Mouse (Mus musculus) retina, postnatal 7 days (tissue): ENCODE measurements at regions not wholly inside any gene's neighbourhood (a gene's known extent, or its start where the extent isn't known, plus 50 kb on each side); places are given as distances from the start of the nearest gene placed in this dataset.
"Not testable (repeated sequence)": the region's sequence is repeated elsewhere in the genome, so short reads cannot be mapped to it uniquely, and the experiment has no call there.

Experiments used
- DNase-seq: peaks from one replicate; pipeline ENCODE4 v3.0.0-alpha.2; 2012; ENCODE audit warnings: low read depth, low spot score

DNA sequence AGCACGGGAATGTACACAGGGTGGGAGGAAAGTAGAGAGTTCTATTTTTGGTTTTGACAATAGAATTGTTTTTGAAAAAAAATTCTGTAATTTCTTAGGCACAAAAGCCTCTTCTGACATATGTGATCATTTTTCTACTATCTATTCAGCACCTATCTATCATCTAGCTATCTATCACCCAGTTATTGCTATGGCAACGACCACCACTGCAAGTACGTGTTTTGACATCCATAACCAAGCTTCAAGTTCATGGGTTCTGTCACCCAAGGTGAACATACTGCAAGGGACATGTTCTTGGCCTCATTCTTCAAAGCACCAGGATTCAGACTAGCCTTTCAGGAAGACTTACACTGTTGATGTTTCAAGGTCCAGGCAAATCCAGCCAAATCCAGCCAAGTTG lies 238.4 kb upstream of the Rarb start:
- no peak for DNase-seq

DNA sequence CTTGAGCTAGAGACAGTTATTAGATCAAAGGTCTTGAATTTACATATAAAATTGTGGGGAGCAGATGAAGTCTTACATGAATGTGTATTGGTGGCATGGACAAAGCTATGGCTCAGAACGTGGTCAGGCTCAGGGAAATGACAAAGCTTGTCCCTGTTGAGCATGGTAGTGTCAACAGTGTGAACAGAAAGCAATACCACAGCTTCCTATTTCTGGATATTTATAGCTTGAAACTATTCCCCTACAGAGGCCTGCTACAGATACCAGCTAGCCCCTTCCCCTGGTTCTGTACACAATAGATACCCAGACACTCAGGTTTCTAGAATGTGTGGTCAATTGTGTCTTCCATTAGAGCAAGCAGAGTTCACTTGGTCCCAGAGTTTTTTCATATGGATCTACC lies 236.8 kb upstream of the Rarb start:
- DNase-seq, result no peak

DNA sequence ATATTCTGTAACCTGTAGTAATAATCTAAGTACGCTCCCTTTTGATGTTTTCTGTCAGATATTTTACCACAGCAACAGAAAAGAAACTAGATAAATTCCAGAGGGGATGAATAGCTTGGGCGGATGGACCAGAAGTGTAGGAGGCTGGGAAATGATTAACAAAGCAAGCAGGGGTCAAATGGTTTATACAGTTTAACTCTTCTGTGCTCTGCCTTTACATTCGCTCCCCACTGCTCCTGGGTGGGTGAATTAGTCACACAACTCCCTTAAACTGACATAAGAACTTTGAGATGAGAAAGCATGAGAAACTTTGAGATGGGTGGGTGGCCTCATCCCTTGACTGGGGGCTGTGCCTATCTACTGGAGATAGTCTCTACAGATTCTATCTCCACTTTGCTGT lies 235.4 kb upstream of the Rarb start:
- no peak for DNase-seq

DNA sequence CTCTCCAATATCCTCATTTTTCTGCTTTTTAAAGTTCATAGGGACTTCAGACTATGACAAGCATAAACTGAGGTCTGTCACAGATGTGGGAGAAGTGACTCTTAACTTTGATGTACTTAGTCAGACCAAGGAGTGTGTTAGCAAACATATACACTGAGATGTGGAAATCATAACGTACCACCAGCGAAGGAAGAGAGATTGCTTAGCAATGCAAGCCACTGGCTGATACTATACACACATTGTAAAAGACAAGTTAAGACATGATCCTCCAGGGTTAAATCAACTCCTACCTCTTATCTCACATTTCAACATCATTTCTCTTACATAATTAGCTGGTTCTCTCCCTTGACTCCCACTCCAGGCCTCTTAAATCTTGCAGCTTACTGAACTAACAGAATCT lies 227.9 kb upstream of the Rarb start:
- no peak for DNase-seq

DNA sequence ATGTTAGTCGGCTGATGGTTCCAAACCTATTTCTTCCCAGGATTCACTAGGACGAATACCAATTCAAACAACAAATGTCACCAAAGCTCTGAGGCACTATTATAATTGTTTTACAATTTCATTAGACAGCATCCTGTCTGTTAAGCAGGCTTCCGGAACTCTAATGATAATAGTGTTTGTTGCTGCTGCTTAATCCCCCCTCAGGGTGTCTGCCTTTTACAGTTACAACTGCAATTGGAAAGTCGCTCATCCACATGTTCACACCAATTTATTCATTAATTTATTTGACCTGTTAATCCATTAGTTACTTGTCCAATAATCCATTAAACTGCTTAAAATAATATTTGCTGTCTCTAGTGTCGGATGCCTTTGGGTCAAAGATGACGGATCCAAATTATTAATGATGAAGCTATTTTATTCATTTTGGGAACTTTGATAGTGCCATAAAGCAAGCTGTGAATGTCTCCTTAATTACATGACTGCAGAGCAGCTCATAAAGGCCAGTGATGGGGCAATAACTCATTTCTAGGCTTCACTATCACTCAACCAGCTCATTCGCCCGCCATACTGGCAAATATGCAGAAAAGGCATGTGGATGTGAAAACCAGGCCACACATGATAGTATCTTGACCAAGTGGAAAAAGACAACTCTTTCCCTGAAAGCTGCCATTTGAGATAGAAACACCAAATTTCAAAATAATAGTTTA lies 226.6 kb upstream of the Rarb start:
- DNase-seq, result no peak

DNA sequence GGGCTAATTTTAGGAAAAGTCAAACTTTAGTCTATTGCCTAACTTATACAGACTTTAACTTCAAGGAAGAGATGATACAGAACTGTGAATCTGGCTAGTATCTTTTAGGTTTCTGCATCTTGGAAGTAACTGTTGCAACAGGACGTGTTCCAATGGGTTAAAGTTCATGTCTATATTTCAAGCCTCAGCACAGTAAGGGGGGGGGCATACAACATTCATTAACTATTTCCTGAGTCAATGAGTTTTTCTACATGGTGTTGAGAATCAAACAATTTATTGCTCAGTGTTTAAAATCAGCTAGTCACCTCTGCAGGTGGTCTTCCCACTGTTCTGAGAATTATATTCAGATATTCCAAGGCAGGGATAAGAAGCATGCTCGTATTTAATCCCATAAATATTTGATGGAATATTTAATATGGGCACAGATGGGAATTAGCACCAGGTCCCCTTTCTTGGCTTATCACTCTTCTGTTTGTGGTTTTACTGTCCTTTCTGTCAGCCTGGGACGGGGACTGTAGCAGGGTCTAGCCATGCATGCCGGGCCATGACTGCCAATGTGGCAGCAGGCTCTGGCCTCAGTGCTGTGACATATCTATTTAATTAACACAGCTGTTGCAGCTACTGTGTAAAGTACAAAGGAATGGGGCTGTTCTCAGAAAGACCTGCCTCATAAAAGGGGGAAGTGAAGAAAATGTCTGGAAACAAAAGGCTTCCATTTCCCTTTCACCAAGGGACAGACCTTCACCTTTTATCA lies 201.8 kb upstream of the Rarb start:
- DNase-seq, result no peak

DNA sequence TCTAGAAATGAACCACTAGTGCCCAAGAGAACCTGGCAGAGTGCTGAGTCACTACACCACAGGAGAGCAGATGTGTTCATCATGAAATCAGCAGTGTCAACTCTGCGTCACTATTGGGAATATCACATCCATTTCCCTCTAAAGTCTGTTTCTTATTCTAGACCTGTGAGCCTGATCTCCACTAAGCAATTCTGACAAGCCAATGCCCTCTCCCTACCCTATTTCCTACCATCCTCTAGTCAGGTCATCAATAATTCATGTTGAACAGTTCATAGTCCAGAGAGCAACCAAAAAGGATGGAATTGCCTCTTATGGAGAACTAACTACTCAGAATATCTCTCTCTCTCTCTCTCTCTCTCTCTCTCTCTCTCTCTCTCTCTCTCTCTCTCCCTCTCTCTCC lies 194.0 kb upstream of the Rarb start:
- no peak for DNase-seq

DNA sequence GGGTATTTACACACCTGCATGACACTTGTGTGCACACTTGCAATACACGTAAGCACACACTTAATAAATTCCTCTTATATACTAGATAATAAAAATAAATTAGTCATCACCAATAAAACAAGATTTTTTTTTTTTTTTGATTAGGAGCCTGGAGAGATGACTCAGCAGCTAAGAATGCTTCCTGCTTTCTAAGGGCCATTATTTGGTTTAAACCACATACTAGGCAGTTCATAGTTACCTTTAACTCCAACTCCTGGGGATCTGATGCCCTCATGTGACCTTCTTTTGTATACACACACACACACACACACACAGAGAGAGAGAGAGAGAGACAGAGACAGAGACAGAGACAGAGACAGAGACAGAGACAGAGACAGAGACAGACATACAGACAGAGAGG lies 193.2 kb upstream of the Rarb start:
- DNase-seq, result no peak

DNA sequence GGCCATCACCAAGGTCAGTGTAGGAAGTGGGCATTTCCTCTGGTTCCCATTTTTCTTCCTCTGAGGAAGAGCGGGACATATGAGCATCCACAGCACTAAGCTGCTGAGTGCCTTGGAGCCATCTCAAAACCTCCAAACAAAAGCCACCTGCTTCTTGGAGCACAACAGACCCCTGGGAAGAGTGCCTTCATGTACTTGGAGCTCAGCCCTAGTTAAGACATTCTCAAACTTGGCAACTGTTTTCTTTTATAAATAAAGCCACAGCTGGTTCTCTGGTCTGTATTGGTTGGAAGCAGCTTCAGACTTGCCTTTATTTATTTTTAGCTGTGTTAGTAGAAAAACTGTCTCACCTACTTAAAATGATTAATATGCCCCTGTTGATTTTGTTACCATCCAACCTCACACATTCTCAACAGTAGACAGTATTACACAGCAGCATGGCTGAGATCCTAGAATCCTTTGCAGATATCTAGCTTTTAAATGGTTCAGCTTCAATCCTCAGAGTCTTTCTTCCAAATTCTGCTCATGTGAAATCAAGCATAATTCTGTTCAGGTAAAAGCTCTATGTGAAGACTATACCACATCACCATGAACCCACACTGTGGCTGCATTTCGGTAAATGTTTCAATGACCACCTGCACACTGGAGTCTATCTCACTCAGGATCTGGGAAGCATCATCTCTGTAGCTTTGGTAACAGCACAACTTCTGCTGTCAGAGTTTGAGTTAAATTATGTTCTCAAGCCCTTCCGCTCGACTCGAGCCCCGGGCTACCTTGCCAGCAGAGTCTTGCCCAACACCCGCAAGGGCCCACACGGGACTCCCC lies 186.4 kb upstream of the Rarb start:
- DNase-seq, result no peak

DNA sequence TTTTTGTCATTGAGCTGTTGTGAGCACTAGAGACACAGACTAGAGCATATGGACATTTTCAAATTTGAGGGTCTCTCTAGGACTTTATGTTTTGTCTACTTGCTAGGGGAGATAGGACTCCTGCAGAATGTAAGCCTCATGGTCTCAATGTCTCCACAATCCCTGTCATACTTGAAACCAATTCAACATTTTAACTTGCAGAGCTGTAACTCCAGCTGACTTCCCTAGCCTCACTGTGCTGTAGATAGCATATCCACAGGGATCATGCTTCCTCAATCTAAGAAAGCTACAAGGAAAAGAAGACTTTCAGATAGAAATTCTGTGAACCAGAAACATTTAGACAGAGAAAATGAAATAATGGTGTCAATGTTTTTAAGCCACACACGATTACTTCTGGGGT lies 185.8 kb upstream of the Rarb start:
- no peak for DNase-seq

DNA sequence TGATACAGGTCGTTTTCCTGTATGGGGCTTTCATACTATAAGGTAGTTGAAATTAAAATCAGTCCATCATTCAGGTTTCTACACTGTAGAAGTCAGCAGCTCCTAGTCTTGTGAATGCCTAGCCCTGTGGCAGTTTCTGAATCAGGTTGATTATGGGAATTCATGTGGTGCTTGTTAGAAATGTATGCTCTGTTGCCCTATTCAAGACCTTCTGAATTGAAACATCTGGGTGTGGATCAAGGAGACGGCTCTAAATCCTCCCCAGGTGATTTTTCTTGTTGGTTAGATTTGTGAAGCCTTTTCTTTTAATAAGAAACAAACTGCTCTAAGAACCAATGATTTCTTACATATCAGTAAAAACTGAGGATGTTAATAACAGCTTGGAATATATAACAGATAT lies 177.8 kb upstream of the Rarb start:
- DNase-seq, result no peak

DNA sequence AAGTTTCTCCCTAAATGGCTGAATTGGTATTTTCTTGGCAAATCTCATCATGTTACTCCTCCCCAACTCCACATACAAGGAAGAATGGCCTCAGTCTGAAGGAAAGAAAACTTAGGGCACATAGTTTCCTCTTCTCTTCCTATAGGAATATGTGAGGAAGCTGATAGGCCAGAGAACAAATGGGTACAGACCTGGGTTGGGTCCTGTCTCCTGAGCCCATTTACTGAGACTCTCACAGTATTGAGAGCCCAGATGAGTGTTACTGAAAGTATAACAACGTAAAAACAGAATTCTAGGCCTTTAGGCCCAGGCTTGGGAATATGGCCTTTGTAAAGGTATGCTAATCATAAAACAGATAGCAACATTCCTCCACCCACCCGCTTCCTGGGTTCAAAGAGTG lies 152.0 kb upstream of the Rarb start:
- not testable (repeated sequence) for DNase-seq

DNA sequence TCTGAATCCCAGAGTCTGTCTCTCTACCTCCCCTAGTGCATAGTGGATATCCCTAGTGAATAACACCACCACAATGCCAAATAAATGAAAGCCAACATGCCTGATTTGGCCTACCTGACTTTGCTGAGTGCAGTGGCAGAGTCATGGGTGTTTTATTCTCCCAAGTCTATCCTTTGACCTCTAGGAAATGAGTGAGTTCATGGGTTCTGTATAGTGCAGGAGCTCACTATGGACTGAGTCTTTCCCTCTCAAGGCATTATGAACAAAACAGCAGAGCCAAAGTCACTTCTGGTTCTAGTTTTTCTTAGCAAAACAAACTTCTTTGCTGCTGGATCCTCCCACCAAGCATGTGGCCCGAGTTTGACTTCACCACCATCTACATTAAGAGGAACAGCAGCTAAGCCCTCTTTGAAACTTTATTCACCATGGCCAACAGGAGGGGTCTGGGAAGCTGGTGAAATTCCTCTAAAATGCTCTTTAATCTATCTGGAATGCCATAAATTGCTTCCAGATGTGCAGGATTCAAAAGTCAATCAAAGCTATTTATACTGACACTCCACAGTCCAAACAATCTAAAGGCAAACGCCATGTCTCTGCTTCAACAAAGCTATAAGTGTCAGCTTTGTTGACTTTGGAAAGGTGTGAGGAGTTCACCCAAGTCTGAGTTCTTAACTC lies 145.9 kb upstream of the Rarb start:
- DNase-seq, result no peak

DNA sequence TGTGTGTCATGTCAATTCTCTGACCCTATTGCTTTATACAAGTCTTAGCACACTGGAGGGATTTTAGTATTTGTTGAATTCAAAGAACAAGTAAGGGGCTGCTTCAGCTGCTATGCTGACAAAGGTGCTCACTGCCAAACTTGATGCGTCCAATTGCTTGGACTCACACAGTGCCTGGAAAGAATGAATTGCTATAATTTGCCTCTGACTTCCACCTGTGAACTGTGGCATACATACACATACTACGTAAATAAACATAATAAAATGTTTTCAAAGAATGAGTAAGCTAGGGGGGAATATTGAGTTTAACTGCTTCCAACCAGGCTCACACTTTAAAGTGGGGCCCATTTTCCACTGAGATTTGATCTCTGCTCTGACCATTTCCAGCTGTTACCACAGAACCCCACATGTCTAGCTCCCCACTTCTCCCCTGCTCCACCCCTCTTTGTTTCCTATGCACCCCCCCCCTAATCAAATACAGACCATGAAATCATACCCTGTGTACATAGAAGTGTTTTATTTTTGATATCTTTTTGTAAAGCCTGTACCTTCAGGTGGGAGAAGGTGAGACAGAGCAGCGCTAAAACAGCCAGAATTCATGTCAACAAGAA lies 143.4 kb upstream of the Rarb start:
- no peak for DNase-seq

DNA sequence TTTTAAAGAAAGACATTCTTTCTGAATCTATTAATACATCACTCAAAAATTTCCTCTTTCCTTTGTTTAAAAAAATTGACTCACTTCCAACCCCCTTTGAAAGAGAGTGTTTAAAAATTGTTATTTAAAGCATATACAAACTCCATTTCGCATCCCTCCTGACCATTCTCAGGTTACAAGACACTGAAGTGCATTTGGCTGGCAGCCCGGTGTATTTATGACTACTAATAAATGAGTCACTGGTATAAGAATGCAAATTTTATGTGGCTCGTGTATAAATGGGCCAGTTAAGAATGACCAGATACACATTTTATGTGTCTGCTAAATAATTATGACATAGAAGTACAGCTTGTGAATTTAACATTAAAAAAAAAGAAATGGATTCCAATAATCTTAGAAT lies 138.8 kb upstream of the Rarb start:
- DNase-seq, result no peak

DNA sequence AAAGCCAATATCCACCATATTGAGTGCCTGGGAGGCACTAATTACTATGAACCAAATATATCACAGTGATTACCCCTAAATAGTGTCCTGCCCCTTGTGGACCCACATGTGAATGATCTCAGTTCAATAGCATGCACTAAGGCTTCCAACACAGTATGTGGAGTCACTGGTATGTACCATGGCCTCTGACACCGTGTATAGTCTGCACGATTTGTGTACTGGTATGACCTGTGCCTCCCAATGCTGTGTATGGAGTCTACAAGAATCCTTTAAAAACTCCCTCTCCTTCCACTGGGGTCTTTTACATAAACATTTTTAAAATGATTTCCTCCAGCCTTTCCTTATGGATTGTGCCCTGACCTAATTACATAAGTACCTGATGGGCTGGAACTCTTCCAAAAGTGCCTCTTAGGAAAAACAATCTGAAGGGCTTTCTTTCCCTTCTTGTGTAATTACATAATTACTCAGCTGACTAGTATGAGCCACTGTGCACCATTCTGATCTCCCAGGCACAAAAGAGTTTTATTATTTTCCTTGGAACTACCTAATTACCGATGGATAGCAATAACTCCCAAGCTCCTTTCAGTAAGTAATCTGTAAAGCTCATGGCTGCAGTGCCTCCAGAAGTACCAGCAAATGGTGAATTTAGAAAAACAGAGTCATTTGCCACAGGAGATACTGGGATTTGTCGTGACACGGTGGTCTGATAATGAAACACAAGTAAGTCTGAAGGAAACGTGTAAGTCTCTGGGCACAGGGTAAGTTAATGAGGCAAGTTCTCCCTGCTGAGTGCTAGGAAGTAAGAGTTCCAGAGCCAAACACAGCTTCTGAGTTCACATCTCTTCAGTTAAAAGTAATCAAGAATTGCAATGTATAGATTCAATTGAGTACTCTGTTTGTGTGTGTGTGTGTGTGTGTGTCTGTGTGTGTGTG lies 135.8 kb upstream of the Rarb start:
- DNase-seq, result no peak

DNA sequence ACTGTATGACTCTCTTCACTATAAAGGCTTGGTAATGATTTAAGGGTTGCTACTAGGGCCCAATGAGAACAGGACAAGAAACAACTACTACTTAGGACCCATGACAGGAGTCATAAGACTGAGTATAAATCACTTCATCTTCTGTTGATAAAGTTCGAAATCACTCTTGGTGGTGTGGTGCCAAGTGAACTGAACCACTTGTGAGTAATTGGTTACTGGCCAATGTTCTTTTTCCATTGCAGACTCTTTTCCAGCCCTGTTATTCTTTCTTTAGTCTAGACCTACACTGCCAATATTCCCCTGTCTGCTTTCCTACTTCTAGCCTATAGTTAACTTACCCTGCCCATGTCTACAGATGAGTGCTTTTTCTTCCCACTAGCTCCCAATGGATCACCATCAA lies 129.8 kb upstream of the Rarb start:
- no peak for DNase-seq

DNA sequence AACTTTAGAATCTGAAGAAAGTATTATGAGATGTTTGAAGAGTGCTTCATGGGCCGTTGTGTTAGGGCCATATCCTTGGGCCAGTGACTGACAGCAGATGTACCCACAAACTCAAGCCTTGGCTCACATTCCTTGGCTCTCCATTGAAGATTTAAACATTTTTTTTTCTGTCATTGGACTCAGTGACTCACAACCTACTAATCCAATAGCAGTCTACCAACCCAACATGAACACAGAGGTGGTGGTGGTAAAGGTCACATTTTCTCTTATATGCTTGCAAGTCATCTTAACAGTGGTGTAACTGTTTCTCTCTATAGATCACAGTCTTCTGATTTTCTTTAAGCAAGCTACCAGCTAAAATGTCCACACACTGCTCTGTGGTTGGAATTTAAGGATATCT lies 125.5 kb upstream of the Rarb start:
- no peak for DNase-seq

DNA sequence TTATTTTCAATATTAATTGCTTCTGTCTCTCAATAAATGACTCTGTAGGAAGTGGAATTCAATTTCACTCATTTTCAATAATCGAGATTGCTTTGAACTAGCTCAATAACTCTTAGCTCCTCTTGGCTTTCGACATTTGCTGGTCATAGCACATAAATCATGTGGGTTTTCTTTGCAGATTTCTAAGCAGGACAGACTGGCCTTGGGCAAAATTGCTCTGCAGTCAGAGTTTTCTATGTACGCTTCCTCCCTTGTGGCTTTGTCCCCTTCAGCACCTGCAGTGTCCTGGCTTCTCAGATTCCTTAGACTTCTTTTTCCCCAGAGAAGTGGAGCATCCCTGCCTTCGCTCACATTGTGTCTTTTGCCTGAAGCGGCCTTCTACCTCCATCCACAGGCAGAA lies 124.6 kb upstream of the Rarb start:
- no peak for DNase-seq

DNA sequence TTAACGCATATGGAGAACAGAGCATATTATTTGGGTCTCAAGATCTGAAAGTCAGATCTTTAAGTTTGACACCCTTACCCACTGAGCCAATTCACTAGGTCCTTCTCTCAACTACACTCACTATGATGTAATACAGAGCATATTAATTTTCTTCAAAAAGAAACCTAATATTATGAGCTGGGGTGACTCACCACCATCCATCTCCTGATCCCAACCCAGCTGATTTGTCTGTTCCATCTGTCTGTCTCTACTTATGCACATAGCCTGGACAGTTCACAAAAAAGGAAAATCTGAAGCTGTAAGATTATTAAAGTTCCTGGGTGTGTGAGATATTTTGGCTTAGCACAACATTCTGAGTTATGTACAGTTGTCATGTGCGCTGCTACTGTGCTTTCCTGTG lies 108.2 kb upstream of the Rarb start:
- DNase-seq, result no peak
